Mouse (Mus musculus) A20 (cell line): Measurements from ENCODE around the gene Ier2.
"Not testable (repeated sequence)": the region's sequence is repeated elsewhere in the genome, so short reads cannot be mapped to it uniquely, and the experiment has no call there.

Experiments
- DNase-seq: peaks from one replicate; pipeline ENCODE4 v3.0.0-alpha.2; 2011; ENCODE audit warnings: low read depth, low spot score

Ier2 gene

DNA sequence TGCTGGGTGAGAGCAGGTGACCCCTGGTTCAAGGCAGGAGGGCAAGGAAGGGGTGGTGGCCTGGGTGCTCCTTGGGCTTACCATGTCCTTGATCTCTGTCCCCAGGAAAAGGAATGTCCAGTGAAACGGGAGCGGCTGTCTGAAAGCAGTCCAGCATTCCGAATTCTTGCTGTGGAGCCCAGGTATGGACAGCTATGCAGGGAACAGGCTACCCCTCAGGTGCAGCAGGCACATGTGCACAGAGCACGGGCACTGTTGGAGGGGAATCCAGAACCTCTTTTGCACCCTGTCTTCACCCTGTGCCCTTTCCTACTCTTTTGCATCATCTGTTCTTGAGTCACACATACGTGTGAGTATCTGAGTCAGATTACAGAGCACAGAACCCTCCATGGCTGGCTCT lies 35.6 kb upstream of the Ier2 start:
- no peak for DNase-seq

DNA sequence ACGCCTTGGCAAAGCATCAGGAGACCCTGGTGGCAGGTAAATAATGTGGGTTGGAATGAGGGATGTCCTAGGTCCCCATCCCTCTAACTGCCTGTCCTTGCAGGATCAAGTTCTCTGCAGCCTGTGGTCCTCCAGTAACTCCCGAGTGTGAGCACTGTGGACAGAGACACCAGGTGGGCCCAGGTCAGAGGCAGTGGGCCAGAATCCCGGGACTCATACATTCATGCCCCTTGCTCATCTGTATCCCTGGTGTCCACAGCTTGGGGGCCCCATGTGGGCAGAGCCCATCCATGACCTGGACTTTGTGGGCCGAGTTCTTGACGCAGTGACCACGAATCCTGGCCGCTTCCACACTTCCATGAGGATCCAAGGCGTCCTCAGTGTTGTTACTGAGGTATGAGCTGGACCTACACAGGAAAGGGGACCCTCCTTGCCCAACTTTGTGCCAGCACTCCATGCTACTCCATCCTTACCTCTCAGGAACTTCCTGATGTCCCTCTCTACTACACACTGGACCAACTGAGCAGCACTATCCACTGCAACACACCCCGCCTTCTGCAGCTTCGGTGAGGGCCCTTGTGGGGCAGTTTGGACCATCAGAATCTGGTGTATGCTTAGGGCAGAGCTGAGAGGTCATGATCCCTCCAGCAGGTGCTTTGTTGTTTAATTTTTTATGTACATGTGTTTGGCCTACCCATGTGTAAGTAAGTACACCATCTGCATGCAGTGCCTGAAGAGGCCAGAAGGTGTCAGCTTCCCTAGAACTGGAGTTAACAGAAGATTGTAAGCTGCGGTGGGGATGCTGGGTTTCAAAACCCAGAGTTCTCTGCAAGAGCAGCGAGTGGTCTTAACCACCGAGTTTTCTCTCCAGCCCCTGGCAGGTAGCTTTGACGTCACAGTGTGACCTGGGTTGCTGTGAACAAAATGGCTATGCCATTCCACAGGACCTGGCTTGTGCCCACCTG lies 34.8 kb upstream of the Ier2 start:
- peak; percentile 75 for DNase-seq

DNA sequence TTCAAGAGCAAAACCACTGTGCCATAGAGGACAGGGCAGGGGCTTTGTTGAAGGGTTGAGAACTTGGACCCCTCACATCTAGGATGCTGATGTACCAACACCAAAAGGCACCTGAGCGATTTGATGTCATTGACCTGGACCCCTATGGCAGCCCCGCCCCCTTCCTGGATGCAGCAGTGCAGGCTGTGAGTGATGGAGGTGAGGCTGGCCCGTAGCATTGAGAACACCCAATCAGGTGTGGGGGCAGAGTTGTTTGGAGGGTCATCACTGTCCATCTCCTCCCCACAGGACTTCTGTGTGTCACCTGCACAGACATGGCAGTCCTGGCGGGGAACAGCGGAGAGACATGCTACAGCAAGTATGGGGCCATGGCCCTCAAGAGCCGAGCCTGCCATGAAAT lies 32.5 kb upstream of the Ier2 start:
- no peak for DNase-seq

DNA sequence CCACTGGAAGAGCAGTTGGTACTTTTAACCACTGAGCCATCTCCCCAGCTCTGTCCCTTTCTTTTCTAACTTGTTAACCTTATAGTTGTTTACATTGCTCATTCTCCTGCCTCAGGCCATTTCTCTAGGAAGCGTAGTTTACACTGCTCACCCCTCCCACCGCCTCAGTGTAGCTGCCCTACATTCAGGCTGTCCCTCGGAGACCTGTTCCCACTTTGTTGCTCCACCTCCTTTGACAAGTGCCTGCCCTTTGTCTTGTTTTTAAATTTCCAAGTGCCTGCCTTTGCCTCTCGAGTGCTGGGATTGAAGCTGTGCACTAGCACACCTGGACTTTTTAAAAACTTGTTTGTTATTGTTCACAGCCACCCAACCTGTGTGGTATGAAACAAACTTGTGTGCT lies 30.7 kb upstream of the Ier2 start:
- no peak for DNase-seq

DNA sequence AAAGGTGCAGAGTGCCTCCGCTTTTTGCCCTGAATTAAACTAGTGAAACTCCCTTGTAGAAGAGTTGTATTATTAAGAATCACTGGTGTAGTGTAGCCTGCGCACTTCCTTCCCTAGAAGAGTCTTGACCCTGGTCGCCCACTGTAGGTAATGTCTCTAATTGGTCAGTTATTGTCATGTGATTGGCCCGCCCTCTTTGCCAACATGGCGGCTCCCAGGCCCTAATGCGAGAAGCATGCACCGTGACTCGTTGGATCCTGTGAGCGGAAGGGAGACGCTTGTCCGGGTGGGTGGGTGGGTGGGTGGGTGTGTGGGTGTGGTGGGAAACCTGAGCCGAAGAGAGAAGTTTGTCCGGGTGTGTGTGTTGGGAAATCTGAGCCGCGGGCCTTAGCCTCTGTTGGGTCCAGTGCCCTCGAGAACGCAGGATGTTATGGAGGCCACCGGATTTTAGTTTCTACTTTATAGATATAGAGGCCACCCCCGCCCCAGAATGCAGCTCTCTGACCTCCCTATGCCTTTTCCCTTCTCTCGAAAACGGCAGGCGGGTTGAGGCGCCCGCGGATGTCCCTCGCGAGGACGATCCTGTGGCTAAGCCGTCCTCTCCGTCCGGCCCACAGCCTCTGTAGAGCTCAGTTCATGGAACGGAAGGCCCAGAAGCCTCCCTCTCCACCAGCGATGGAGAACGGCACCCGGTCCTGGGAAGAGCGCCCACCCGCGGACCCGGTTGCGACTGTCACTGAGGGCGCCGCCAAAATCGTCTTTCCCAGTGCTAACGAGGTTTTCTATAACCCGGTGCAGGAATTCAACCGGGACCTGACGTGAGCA lies 26.7 kb upstream of the Ier2 start:
- peak; percentile 91 for DNase-seq

DNA sequence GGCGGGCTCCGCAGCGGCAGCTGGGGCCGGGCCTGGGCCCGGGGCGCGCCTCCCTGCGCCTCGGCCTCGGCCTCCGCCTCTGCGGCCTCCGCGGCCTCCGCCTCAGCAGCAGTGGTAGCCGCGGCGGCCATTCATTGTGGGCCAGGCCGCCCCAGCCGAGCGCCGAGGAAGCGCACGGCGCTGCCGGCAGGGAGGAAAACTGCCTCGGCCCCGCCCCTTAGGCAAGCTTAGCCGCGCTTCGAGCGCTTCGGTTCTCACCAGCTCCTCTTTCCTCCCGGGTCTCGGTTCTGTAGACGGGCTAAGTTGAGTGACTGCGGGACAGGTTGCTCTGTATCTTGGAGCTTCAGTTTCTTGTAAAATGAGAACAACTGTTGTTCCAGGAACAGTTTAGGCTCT lies 25.1 kb upstream of the Ier2 start, which contains the start of gene Nacc1:
TSS of gene Nacc1 (minus strand) at position 158 of the 396 bp plus-strand sequence.
- peak; percentile 91 for DNase-seq

DNA sequence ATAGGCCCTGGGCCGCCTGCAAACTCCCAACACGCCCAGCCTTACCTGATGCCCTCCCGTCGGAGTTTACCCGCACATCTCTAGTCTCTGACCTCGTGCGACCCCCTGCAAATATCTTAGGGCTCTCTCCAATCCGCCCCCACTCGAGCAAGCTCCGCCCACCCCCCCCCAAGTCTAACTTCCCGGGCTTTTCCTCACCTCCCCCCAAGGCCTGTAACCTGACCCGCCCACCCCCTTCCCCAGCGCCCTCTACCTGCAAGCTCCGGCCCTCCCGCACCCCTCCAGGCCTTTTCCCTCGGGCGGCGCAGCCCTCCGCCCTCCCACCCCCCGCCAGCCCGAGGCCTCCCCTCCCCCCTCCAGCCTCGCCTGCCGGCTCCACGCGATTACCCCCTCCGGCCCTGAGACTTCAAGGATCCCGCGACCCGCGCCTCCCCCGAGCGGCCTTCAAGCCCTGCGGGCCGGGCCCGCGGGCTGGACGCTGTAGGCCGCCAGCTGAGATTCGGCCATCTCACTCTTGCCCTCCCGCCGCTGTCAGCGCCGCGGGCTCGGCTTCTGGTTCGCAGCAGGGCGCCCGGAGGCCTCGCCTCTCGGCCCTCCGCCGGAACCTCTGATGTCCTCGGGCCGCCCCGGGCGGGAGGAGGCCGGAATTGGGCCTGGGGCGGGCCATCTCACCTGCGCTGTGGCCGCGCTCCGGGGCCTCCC lies 24.5 kb upstream of the Ier2 start:
- DNase-seq: peak; percentile 80

DNA sequence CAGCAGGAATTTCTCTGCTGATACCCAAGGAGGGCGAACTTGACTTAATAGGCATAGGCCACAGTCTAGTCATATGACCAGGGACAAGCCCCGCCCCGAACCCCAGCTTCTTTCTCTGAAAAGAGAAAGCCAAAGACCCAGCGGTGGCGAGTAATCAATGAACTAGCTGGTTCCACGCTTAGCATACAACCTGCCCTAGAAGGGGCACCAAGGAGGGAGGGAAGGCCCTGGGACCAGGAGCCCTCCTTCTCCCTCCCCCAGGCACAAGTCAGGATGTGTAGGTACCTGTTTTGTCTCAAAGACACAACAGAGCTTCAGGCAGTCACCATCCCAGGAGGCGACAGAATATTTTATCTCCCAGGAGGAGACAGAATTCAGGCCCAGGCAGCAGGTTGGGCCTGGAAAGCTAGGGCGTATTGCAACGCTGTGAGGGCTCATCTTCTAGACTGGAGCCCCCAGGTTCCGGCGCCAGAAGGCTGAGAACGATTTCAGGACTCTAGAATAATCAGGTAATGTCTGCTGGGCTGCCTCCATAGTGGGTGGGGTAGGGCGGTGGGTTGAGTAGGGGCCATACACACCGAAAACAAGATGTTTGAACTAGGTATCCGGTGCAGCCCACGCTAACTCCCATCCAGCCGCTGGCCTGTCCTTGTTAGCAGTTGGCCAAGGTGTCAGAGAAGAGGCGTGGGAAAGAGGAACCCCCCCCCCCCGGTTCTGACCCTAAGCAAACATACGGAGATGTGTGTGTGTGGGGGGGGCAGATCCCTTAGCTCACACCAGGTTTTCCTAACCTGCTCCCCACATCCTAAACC lies 23.7 kb upstream of the Ier2 start, which contains the start of gene Trmt1:
TSS of gene Trmt1 (plus strand) at position 117 of the 812 bp plus-strand sequence.
- peak; percentile 78 for DNase-seq

DNA sequence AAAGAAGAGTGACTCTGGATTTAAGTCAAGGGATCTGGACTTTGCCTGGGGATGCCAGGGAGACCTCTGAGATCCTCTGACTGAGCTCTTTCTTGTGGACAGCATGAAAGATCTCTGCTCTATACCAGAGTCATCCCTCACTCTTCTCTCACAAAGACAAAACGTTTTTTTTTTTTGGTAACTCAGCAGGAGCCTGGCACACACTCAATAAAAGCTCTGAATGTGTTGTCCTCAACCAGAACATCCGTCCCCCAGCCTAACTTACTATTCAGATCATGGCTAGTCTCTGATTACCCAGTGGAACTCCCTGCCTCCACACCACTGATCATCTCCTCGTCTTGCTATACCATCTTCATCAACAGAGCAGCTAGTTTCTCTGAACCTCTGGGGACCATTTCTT lies 21.9 kb upstream of the Ier2 start:
- DNase-seq: no peak

DNA sequence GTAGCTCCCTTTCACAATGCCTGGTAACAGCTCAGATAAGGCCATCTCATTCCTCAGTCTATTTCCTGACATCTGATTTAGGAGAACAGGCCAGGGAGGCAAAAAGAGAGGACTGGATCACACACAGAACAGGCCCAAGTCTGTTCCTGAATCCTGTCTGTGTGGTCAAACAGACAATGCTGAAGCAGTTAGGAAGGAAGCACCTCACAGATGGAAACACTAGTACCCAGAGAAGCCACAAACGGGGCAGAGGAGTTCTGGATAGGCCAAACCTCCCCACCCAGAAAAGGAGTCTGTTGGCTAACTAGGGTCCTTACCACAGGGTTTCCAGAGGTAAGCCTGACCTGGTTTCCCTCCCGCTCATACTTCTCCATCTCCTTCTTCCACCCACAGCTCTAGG lies 19.6 kb upstream of the Ier2 start:
- no peak for DNase-seq

DNA sequence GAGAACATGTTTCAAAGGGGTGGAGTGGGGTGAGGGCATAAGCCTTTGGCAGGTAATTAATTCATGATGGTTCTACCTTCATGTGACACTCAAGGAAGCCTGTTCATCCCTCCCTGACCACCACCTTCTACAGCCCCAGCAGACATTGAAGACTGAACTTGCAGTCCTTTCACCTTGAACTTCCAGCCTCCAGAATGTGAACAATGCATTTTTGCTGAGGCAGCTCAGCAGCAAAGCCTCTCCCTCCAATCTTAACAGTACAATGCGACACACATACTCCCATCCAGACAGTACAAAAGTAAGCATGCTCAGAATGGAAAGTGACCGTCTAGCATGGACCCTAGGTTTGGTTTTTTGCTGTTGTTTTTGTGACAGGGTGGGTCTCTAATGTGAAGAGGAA lies 18.8 kb upstream of the Ier2 start:
- no peak for DNase-seq

DNA sequence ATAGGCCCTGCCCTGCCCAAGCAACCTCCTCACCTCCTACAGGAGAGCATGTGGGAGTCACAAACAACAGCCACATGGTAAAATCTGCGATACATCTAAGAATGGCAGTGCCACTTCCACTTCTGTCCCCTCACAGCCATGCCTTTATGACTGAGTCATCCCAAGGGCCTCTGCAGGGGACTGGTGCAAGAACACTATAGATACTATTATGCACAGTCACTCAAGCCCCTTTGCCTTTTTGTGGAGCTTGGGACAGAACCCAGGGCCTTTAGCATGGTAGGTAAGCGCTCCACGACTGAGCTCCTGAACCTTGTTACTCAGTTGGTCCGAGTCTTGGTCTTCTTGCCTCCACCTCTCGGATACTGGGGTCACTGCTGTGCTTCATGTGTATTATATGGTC lies 14.7 kb upstream of the Ier2 start:
- DNase-seq: no peak

DNA sequence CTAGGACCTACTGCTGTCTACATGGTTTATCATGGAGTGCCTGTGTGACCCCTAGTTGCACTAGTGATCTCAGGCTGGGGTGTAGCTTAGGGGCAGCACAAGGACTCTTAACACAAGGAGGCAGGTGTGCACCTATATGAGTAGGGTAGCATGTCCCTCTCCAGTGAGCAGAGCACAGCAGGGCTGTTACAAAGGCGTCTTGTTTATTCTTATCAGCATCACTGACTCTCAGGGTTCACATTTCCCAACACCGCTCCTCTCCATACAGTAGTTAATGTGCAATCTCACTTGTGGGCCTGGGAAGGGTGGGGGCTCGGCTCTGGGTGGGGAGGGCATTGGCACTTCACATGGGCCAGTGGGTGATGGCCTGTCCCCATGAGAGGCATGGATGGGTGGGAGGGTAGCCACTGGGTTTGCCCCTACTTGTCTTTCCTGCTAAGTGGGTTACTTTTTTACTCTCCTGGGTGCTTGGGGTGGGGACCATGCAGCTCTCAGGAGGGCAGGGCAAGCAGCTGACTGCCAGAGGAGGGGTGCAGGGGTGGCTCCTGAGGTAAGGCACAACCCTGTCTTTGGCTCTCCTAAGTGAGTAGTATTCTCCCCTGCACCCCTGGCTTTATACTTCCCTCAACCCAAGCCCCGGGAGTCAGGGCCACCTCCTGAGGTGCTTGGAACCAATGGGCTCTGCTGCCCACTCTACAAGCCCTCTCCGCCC lies 7.8 kb upstream of the Ier2 start:
- DNase-seq: not testable (repeated sequence)

DNA sequence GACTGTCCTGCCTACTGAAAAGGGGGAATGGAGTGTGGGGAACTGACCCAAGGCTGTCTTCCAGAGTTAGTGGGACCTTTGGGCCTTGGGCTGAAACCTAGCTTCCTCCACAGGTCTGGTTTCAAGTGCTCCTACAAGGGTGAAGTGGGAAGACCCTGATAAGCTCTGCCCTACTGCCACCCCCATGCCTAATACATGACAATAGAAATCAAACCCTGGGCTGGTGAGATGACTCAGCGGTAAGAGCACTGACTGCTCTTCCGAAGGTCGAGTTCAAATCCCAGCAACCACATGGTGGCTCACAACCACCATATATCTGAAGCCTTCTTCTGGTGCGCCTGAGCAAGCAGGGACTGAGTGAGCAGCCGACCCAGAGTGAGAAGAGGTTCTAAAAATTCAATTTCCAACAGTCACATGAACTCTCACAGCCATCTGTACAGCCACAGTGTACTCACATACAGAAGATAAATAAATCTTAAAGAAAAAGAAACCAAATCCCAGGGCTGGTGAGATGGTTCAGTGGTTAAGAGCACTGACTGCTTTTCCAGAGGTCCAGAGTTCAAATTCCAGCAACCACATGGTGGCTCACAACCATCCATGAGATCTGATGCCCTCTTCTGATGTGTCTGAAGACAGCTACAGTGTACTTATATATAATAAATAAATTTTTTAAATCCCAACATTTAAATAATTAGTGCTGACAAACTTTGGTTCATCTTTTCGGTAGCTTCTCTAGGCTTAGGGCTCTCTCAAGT lies 6.3 kb upstream of the Ier2 start:
- no peak for DNase-seq

DNA sequence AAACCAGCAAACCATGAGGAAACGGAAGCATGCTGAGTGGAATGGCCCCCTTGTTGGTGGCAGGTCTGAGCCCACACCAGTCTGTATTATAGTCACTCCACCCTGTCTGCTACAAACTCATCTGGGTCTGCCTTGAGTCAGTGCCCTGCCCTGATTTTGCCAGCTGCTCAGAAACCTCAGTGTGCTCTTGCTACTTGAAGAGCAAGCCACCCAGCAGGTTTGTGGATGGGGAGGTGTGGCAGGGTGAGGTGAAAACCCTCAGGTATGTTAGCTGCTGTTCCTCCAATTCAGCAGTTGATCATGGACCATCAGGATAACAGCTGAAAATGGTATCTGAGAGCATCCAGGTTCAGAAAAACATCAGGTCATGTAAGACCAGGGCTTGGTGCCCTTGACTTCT lies 5.4 kb upstream of the Ier2 start:
- no peak for DNase-seq

DNA sequence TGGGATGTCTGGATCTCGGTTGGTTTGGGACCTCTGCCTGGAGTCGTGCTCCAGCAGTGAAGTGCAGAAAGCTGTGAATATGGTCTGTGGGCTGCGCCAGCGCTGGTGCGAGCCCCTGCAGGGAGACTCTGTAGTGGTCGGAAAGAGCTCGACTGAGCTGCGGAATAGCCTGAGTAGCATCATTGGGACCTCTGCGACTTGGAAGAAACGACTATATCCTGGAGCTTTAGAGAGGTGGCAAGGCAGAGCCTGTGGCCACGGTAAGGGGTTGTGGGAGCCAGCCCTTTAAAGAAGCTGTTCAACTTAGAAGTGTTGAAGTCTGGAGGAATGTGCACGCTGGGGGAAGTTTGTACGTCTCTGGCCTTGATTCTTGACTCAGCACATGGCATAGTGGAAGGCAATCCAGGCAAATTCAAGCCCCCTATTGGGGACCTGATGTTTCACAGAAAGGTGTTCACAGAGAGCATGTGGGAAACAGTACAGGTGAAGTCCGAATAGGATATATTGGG lies 2.8 kb upstream of the Ier2 start:
- DNase-seq: no peak

DNA sequence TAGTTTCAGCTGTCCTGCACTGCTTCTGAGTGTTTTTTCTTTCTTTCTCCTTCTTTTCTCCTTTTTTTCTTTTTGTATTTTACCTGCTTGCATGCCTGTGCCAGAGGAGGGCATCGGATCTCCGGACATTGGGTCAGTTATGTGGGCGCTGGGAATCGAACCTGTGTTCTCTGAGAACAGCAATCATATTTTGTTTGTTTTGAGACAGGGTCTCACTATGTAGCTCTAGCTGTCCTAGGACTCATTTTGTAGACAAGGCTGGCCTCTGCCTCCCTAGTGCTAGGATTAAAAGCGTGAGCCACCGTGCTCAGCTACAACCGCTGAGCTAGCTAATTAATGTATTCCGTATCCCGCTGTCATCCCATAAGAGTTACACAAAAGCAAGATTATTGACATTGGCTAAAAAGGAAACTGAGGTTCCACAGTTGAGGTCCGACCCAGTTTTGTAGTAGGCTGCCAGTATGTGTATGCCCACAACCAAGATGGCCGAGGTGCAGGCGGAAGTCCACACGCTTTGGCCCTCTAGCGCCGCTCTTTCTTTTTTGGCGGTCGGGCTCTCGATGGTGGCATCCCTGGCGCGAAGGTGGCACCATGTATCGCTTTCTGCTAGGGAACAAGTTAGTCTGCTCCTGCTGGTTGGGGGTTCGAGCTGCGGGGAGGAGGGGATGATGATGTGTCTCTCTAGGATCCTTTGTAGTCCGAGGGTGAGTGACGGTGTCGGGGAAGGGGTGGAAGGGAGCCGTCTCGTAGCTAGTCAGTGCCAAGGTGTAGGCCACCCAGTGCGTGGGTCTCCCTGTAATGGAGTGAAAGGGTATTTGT lies 2.1 kb upstream of the Ier2 start:
- peak; percentile 91 for DNase-seq

DNA sequence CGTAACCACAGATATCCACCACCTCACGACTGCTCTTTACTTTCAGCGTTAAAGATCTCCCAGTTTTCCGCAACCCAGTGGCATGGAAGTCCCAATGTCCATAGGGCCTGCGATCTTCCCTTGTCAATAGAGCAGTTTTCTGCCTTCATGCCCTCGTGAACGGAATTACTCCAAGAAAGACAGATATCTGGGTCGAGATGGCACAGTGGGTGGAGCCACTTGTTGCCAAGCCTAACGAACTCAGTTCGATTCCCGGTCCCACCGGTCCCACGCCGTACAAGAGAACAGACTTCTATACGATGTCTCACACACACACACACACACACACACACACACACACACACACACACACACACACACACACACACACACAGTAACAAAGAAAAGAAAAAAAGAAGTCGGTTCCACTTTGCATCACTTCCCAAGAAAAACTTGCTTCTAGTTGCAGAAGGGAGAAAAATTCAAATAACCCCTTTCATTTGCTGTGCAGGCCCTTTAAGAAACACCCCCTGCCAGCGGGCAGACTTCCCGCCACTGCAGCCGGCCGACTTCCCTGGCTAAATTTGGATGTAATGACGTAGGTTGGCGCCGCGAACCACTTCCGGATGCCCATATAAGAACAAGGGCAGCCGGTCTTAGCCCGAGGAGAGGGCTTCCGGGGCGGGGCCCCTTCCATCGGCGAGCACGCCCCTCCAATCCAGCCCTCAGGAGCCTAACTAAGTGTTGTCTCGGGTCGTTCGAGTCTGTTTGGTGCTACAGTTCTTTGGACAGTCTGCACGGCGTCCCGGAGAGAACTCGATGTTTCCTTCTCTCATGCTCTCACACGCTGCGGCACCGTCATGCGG lies 1.1 kb upstream of the Ier2 start:
- DNase-seq: peak; percentile 99
